Mouse (Mus musculus): Measurements from ENCODE around the gene Tyr. TPM values are rescaled to one million over a fixed set of nuclear protein-coding genes. Genes with fewer than 3 reads are reported as not detected.
"Not testable (repeated sequence)": the region's sequence is repeated elsewhere in the genome, so short reads cannot be mapped to it uniquely, and the experiment has no call there.

The Tyr gene
- not detected for polyA plus RNA-seq (2017; shearing (Covaris generic))

DNA sequence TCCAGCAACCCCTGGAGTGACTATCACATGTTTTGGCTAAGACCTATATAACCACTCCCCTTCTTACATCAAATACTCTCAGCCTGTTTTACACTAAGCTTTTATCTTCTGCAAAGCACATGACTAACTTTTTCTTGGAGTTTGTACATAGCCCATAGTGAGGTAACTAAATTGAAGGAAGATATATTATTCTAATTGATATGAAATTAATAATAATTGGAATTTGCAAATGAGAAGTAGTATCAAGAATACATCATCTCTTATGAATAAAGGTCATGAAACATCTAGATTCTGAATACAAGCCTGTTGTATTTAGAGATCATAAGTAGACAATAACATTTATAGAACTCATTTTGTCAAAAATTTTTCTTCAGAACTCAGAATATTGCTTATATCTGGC is at the start of gene Tyr:
Tyr (minus strand) TSS at position 101 of the 400 bp plus-strand sequence.
- no peak for ATAC-seq

DNA sequence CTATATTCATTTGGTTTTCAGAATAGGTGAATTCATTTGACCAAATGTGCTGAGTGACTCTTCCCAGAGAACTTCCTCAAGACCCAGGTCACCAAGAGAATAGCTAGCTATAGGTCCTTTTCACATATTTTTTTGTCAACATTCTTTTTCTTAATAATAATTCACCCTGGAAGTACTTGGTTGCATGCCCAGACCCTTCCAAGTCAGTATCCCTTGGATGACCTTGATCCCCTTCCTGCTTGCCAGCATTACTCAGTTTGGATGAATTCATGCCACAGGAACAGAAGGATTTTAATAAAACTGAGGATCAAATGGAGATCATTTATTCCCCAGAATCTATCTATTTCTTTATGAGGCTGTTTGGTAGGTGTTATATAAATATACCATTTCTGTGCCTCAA is 45.7 kb upstream of the Tyr start:
- no peak for ATAC-seq

DNA sequence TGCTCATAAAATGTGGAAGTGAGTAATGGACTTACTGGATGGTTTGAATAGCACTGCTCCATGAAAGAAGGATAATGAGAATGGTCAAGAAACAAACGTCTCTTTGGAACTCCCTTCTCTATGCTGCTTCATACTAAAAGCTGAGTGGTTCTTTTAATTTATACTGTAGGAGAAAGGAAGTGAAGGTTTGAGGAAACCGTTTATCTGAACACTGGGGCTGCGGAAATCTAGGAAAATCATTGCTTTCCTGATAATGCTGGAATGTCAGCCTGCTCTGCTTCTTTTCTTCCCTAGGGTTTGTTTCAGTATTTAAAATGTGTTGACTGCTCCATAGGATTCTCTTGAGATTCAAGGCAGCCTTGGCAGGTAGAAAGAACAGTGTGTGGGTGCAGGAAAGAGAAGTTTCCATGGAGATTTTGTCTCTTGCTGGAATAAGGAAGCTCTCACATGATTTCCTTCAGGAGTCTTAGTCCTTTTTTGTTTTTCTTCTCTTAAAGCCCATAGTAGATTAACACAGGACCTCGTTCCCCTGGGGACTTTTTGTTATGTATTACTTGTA is 891 bp upstream of the Tyr start:
- no peak for ATAC-seq

DNA sequence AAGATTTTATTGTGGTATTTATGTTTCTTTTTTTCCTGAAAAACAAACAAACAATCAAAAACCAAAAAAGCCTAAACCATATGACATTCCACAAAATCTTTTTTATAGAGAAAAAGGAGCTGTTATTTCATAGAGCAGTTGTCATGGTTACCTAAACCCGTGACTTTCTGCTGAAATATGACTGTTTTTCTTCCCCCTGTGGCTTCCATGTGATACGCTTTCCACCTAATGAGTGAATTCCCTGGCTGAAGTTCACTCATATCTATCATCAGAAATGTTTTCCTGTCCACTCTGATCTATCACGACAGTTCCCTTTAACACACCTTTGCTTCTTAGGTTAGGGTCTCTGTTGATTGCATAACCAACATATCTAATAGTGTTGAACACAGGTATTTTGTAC is 5.3 kb downstream of the Tyr start:
- ATAC-seq, result no peak

- no peak for ATAC-seq
Measured at GRCm38 (mm10) chr7:87413271-87413670, 80.0 kb downstream of the Tyr start.

DNA sequence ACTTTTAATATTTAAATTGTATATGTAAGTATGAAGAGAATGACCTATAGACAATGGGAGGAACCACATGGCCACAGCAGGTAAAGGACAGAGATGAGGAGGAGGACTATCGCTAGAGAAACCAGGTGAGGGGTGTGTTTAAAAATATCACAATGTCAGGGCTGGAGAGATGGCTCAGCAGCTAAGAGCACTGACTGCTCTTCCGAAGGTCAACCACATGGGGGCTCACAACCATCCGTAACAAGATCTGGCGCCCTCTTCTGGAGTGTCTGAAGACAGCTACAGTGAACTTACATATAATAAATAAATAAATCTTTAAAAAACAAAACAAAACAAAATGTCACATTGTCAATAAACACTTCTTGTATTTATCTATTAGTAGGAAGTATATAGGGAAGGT is 81.9 kb downstream of the Tyr start:
- not testable (repeated sequence) for ATAC-seq

GRCm38 (mm10) chr7:87397023-87397422 is 96.3 kb downstream of the Tyr start:
- ATAC-seq, result no peak

- ATAC-seq, result no peak
Measured at GRCm38 (mm10) chr7:87374935-87375334, 118.4 kb downstream of the Tyr start.

Other genes starting within 250 kb of the Tyr start
- gene Nox4, start 247.4 kb downstream of the Tyr start, polyA plus RNA-seq (2017; shearing (Covaris generic)), result not detected
- under 1 TPM in 1 of 2 experiments, not detected in 1; 0.15 TPM for gene Grm5, start 90.7 kb upstream of the Tyr start, polyA plus RNA-seq (2017; shearing (Covaris generic))